In genomic region chr8:120494903-120495302, GRCm38 (mm10) we compare ENCODE assay signal across 8 mouse cellular contexts.
A peak's percentile ranks its signal among the peaks of the same experiment; 100 is the strongest.
DNase-seq lines count a peak whose midpoint lies in the region; ATAC-seq lines count a peak whose summit lies in the region.

No protein-coding gene starts in this region.

- peak overlapping the region; percentile 50 for H3K9ac ChIP-seq in forebrain, embryonic 12.5 days

- H3K4me1 ChIP-seq in forebrain, embryonic 12.5 days: peaks cover 96% of the 10 kb centered on the region

- H3K9me3 ChIP-seq in forebrain, embryonic 12.5 days: no peaks in the 10 kb centered on the region

- peak; percentile 84 for DNase-seq in 3134 (ENCODE audit: extremely low read depth, insufficient read length, low spot score)
- DNase-seq in adipocyte (ENCODE audit: low spot score): peak; percentile 95
- peak; percentile 83 to 87 for DNase-seq in heart, postnatal 10 days
- peak; percentile 97 for DNase-seq in kidney, postnatal 25 days
- peak; percentile 90 for DNase-seq in lung, postnatal 36 days
- DNase-seq in testis, postnatal 14 days (ENCODE audit: low spot score): peak; percentile 36
- DNase-seq in thymus, postnatal 36 days: no peak

- WGBS in forebrain, embryonic 12.5 days: 55% methylated on average over 15 of the region's 15 CpGs

- H3K36me3 ChIP-seq in forebrain, embryonic 12.5 days (replicated peaks): no peaks in the 10 kb centered on the region

- H3K27me3 ChIP-seq in forebrain, embryonic 12.5 days: no peaks in the 10 kb centered on the region; the same call in 1 of the 2 replicates

- H3K27ac ChIP-seq in forebrain, embryonic 12.5 days: peak overlapping the region; percentile 68

- ATAC-seq in forebrain, embryonic 12.5 days (ENCODE audit: low FRiP score): no peak

- peak overlapping the region; percentile 96 for H3K4me2 ChIP-seq in forebrain, embryonic 12.5 days

- intact Hi-C loops in heart, postnatal 10 days (cut with DNase I): no loop called here

- 0 out of 2 replicates have a peak overlapping the region, but pooled peaks have one; percentile 2 for H3K4me3 ChIP-seq in forebrain, embryonic 12.5 days (replicated peaks)

Comparison
In these comparisons a context has a peak if more than half of its experiments do, and no peak if none do; other contexts are left out.
1. DNase-seq: peak in 3134 (single experiment), adipocyte (single experiment), heart, postnatal 10 days (2 of 2), kidney, postnatal 25 days (2 of 2), lung, postnatal 36 days (single experiment) and testis, postnatal 14 days (single experiment); none in thymus, postnatal 36 days (0 of 2).